Mouse (Mus musculus): ENCODE data around the gene Vmn1r94.
"Not testable (repeated sequence)": the region's sequence is repeated elsewhere in the genome, so short reads cannot be mapped to it uniquely, and the experiment has no call there.

- TF ChIP-seq CTCF (IDR thresholded peaks at IDR 0.05; ENCODE audit: control insufficient read depth, insufficient read depth, insufficient read length); MYOD1 (IDR thresholded peaks at IDR 0.05; ENCODE audit: control insufficient read depth, insufficient read length, low read depth); USF1 (IDR thresholded peaks at IDR 0.05; ENCODE audit: low read depth); FOSL1 (IDR thresholded peaks at IDR 0.05; ENCODE audit: insufficient read depth, low read length, poor library complexity, severe bottlenecking); CEBPB (IDR thresholded peaks at IDR 0.05; ENCODE audit: low read depth); MAX (IDR thresholded peaks at IDR 0.05); MYOG (IDR thresholded peaks at IDR 0.05; ENCODE audit: control insufficient read depth, extremely low read depth, insufficient read length): not testable (repeated sequence)
These were observed 37.3 kb upstream of the Vmn1r94 start, which contains the start of gene Gm6164 for GRCm38 (mm10) chr7:20205507-20205906.

Data from C2C12 (cell line).